18 mouse cellular contexts compared by ENCODE assay signal in genomic region chr9:41130563-41130962, GRCm38 (mm10). TPM values are rescaled to one million over a fixed set of nuclear protein-coding genes. Genes with fewer than 3 reads are reported as not detected.
DNase-seq lines count a peak whose midpoint lies in the region; ATAC-seq and TF ChIP-seq lines count a peak whose summit lies in the region.
"Had no signal": no experiment of that assay in that cellular context is flagged by ENCODE, and none has a peak within 500 bp of the region (broad histone marks: within the 10 kb centered on the region; RNA-seq: fewer than 3 reads in every experiment).

No protein-coding gene starts in this region.

- dilution Hi-C loops in CH12.LX (cut with MboI; ENCODE audit: extremely low pct_ligation_motif_present, extremely low pct_unique_long_range_greater_than_20kb, low sequenced_read_pairs) = no loop called here

- no peaks in the 10 kb centered on the region for H3K9me3 ChIP-seq in CH12.LX (replicated peaks; ENCODE audit: low read length)
- H3K9me3 ChIP-seq: forebrain, embryonic 13.5 days; intestine, embryonic 15.5 days had no signal

- no peak overlapping the region for H3K4me3 ChIP-seq in CH12.LX (replicated peaks in 1 of 3; ENCODE audit: low read depth in 2 of 3, low read length in 2 of 3, poor library complexity in 1 of 3)
- H3K4me3 ChIP-seq: forebrain, embryonic 13.5 days; intestine, embryonic 15.5 days had no signal

- peak; percentile 45; the same call in 1 of the 2 replicates for TF ChIP-seq EP300 in CH12.LX (IDR thresholded peaks at IDR 0.05; ENCODE audit: low read length)

- H3K9ac ChIP-seq in CH12.LX (ENCODE audit: insufficient read depth, low read depth) = no peak overlapping the region
- H3K9ac ChIP-seq: forebrain, embryonic 13.5 days; intestine, embryonic 15.5 days; liver, postnatal 0 days had no signal

- no peak overlapping the region; the same call in 1 of the 2 replicates for H3K4me2 ChIP-seq in CH12.LX (ENCODE audit: insufficient read depth, low read depth, poor library complexity, severe bottlenecking)
- H3K4me2 ChIP-seq: forebrain, embryonic 13.5 days; heart, embryonic 11.5 days; intestine, embryonic 15.5 days had no signal

- peaks cover 0 to 1% of the 10 kb centered on the region in 2 experiments for H3K36me3 ChIP-seq in CH12.LX (replicated peaks in 1 of 2; ENCODE audit: control insufficient read depth in 1 of 2, insufficient read depth in 1 of 2, low read length in 1 of 2)
- H3K36me3 ChIP-seq: intestine, embryonic 15.5 days had no signal

- 0 out of 2 replicates have a peak overlapping the region, but pooled peaks have one; percentile 21 for H3K27ac ChIP-seq in CH12.LX (ENCODE audit: insufficient read depth, low read depth)
- H3K27ac ChIP-seq: forebrain, embryonic 13.5 days; intestine, embryonic 15.5 days had no signal

- intact Hi-C loops in left cerebral cortex, postnatal 14 days (cut with DNase I) = no loop called here
- intact Hi-C loops in left cerebral cortex, postnatal 25 days (cut with DNase I) = no loop called here
- intact Hi-C loops in gastrocnemius, postnatal 14 days (cut with DNase I; ENCODE audit: low total_unique reads) = no loop called here

- no peaks in the 10 kb centered on the region for H3K79me2 ChIP-seq in CH12.LX (replicated peaks; ENCODE audit: control insufficient read depth, extremely low read depth, insufficient read depth, poor library complexity, severe bottlenecking)

- TF ChIP-seq CTCF in CH12.LX (conservative IDR thresholded peaks at IDR 0.05 in 1 of 2, IDR thresholded peaks at IDR 0.05 in 1 of 2; ENCODE audit: low read depth in 2 of 2, low read length in 2 of 2) = no peak

- H3K27me3 ChIP-seq in CH12.LX (replicated peaks) = no peaks in the 10 kb centered on the region
- H3K27me3 ChIP-seq: forebrain, embryonic 13.5 days; intestine, embryonic 15.5 days had no signal

- H3K4me1 ChIP-seq in CH12.LX (ENCODE audit: control insufficient read depth in 1 of 2, insufficient read depth in 2 of 2) = peaks cover 13 to 35% of the 10 kb centered on the region in 2 experiments
- H3K4me1 ChIP-seq: forebrain, embryonic 13.5 days; intestine, embryonic 15.5 days had no signal

- TF ChIP-seq POLR2A in CH12.LX (IDR thresholded peaks at IDR 0.05; ENCODE audit: low read depth, low read length) = no peak

- DNase-seq in left cerebral cortex, postnatal 14 days (ENCODE audit: low spot score in 2 of 2) = peak; percentile 30 to 54
- no peak for DNase-seq in left cerebral cortex, postnatal 25 days (ENCODE audit: low spot score in 2 of 2)
- DNase-seq in CD4-positive, CD25-positive, alpha-beta regulatory T cell, adult 2 months (ENCODE audit: low read depth, low spot score) = peak; percentile 49
- DNase-seq in CH12.LX (ENCODE audit: extremely low read depth) = peak; percentile 32
- DNase-seq in gastrocnemius, postnatal 14 days = no peak
- DNase-seq in yolk sac, embryonic 10.5 days (ENCODE audit: low spot score) = no peak
- no peak for DNase-seq in adrenal gland, postnatal 25 days
- DNase-seq: cerebellum, adult 2 months; gastrocnemius, postnatal 10 days; heart, postnatal 36 days; kidney, postnatal 10 days; layer of hippocampus, postnatal 36 days; liver, postnatal 0 days; thymus, postnatal 4 days had no signal

- in situ Hi-C loops in CH12.LX (cut with MboI; ENCODE audit: low pct_ligation_motif_present, low pct_unique_long_range_greater_than_20kb, low sequenced_read_pairs) = no loop called here

- ATAC-seq in megakaryocyte, adult 5-6 weeks (ENCODE audit: poor library complexity, severe bottlenecking) = peak; percentile 66
- ATAC-seq: forebrain, embryonic 13.5 days; intestine, embryonic 15.5 days; liver, postnatal 0 days had no signal

- no peak for TF ChIP-seq RAD21 in CH12.LX (IDR thresholded peaks at IDR 0.05; ENCODE audit: low read depth, low read length)

TF ChIP-seq in CH12.LX, 34 proteins besides CTCF, POLR2A, EP300 and RAD21:
- TF ChIP-seq IRF4 (IDR thresholded peaks at IDR 0.05; ENCODE audit: low read depth, low read length) (no peak), USF1 (IDR thresholded peaks at IDR 0.05; ENCODE audit: low read depth, low read length) (no peak), ETS1 (conservative IDR thresholded peaks at IDR 0.05; ENCODE audit: low read depth, low read length) (peak; percentile 13; the same call in 1 of the 2 replicates), USF2 (conservative IDR thresholded peaks at IDR 0.05; ENCODE audit: low read depth, low read length) (no peak), CHD2 (IDR thresholded peaks at IDR 0.05; ENCODE audit: low read length) (no peak)
TF ChIP-seq in CH12.LX: peak in this region for 1.

RNA-seq across cellular contexts. Expression of gene Ubash3b, which starts 30.9 kb away (rescaled TPM):
- total RNA-seq in left cerebral cortex, postnatal 14 days (2021) = 10 to 100 TPM; 26.6 to 28.1 TPM
- 10 to 100 TPM; 23.9 to 26.1 TPM for total RNA-seq in left cerebral cortex, postnatal 25 days (2021)
- total RNA-seq in CH12.LX (2012; rRNA removed) (4.2 and 5.0 TPM in 2 replicates), CH12.LX (2014; rRNA removed) (2.8 and 3.3 TPM in 2 replicates)
- polyA plus RNA-seq in CH12.LX (2012; ENCODE audit: insufficient read length, low read depth) = 4.5 and 4.6 TPM in 2 replicates
- total RNA-seq in megakaryocyte, adult 5-6 weeks (2015) = 21.6 and 26.5 TPM in 2 replicates
- 14.8 and 15.1 TPM in 2 replicates for total RNA-seq in megakaryocyte, adult 5-6 weeks (2017)
- total RNA-seq in gastrocnemius, postnatal 14 days (2021) = 1 to 10 TPM; 1.0 to 1.2 TPM
- 1.2 and 2.1 TPM in 2 replicates for total RNA-seq in adrenal gland, postnatal 25 days (2021)

Comparison
In these comparisons a context has a peak if more than half of its experiments do, and no peak if none do; other contexts are left out.
1. DNase-seq: peak in left cerebral cortex, postnatal 14 days (2 of 2), CD4-positive, CD25-positive, alpha-beta regulatory T cell, adult 2 months (single experiment) and CH12.LX (single experiment); none in left cerebral cortex, postnatal 25 days (0 of 2), gastrocnemius, postnatal 14 days (single experiment), yolk sac, embryonic 10.5 days (single experiment) and adrenal gland, postnatal 25 days (single experiment).